Mouse (Mus musculus) limb, embryonic 15.5 days (tissue): ENCODE results near the gene H2-K1. TPM values are rescaled to one million over a fixed set of nuclear protein-coding genes. Genes with fewer than 3 reads are reported as not detected.

Experiments
- ATAC-seq: fragments of 200-750 bp; cut with Nextera tagmentation; 2 replicates; pipeline ENCODE4 v1.8.0; 2017; ENCODE audit warnings: low read depth, moderate TSS enrichment; ENCODE audit not compliant: insufficient number of reproducible peaks, low FRiP score, low TSS enrichment
- H3K27ac ChIP-seq: fragments of 300-500 bp; sonication (generic); 2 replicates; pipeline ENCODE4 v1.5.1; 2015; ENCODE audit warnings: moderate library complexity, mild to moderate bottlenecking, inconsistent platforms
- H3K27me3 ChIP-seq: fragments of 300-500 bp; sonication (generic); 2 replicates; pipeline ENCODE4 v1.6.1; 2015; ENCODE audit warnings: inconsistent platforms
- H3K36me3 ChIP-seq: fragments of 300-500 bp; sonication (generic); 2 replicates; pipeline ENCODE4 v1.6.1; 2015; ENCODE audit warnings: inconsistent platforms
- H3K4me1 ChIP-seq: fragments of 300-500 bp; sonication (generic); 2 replicates; pipeline ENCODE4 v1.6.1; 2015; ENCODE audit warnings: inconsistent platforms
- H3K4me2 ChIP-seq: fragments of 300-500 bp; sonication (generic); 2 replicates; pipeline ENCODE4 v1.6.1; 2015; ENCODE audit warnings: mild to moderate bottlenecking, inconsistent platforms
- H3K4me3 ChIP-seq: fragments of 300-500 bp; sonication (generic); 2 replicates; pipeline ENCODE4 v1.5.1; 2015; ENCODE audit warnings: mild to moderate bottlenecking, inconsistent platforms
- H3K9ac ChIP-seq: fragments of 300-500 bp; sonication (generic); 2 replicates; pipeline ENCODE4 v1.6.1; 2015; ENCODE audit warnings: inconsistent platforms
- H3K9me3 ChIP-seq: fragments of 300-500 bp; sonication (generic); 2 replicates; pipeline ENCODE4 v1.6.1; 2016; ENCODE audit warnings: inconsistent platforms
- WGBS: fragments of 180-500 bp; shearing (Covaris S2); methylation state at CpG from one replicate; pipeline ENCODE4 v1.1.7; 2015; 5-methylcytosine and 5-hydroxymethylcytosine counted together
- polyA plus RNA-seq: library from polyadenylated mRNA; unstranded; fragments of >200 nt; fragmentation: Nextera tagmentation; extraction: Ambion mirVana; gene quantifications from 2 replicates; pipeline ENCODE4 v1.2.1, GENCODE M21; 2015

Gene H2-K1
- polyA plus RNA-seq, 1 experiment from 2014 or later: 25.5 TPM

DNA sequence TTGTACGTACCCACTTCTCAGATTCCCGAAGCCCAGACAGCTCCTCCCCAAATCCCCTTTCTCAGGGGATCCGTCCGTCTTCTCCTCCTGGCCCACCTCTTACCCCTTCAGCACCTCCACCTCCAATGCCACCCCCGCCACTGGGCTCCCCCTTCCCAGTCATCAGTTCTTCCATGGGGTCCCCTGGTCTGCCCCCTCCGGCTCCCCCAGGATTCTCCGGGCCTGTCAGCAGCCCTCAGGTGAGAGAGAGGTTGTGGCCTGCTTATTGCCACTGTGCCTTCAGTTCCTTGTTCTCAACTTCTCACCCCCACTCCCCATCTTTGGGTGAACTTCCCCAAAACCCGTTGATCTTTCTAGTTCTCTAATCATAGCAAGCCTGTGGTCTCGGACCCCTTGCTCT, 32.7 kb upstream of the H2-K1 start:
- H3K27ac ChIP-seq: peak overlapping the region; percentile 97; the same call in 1 of the 2 replicates
- H3K9ac ChIP-seq: peak overlapping the region; percentile 90
- H3K4me3 ChIP-seq: peak overlapping the region; percentile 96
- peak overlapping the region; percentile 80 for H3K4me2 ChIP-seq
- peaks cover 67% of the 10 kb centered on the region for H3K36me3 ChIP-seq
- H3K4me1 ChIP-seq: peaks cover 60% of the 10 kb centered on the region
- H3K27me3 ChIP-seq: 0 out of 2 replicates have a peak, but pooled peaks cover 2% of the 10 kb centered on the region
- no peaks in the 10 kb centered on the region for H3K9me3 ChIP-seq
- 49% methylated on average over 9 of the region's 9 CpGs for WGBS
- ATAC-seq: no peak

DNA sequence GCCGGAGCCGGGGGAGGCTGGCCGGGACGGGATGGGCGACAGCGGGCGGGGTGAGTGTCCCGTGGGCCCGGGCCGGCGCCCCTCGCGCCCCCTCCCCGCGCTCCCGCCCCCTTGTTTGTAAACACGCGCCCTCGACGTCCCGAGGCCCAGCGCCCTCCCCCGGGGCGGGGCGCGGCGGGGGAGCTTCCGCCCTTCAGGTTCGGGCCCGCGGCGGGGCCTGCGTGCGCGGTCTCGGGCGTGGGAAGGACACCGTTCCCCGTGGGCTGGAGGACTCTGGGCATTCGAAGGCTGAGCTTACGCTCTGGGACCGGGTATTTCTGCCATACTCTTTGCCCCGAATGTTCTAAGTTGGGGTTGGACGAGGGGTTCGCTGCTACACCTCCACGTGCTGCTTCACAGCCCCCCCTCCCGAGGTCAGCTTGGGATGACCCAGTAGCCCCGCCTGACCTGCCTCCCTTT, 32.1 kb upstream of the H2-K1 start:
- peaks cover 60% of the 10 kb centered on the region for H3K4me1 ChIP-seq
- ATAC-seq: peak; percentile 5; the same call in 1 of the 2 replicates

DNA sequence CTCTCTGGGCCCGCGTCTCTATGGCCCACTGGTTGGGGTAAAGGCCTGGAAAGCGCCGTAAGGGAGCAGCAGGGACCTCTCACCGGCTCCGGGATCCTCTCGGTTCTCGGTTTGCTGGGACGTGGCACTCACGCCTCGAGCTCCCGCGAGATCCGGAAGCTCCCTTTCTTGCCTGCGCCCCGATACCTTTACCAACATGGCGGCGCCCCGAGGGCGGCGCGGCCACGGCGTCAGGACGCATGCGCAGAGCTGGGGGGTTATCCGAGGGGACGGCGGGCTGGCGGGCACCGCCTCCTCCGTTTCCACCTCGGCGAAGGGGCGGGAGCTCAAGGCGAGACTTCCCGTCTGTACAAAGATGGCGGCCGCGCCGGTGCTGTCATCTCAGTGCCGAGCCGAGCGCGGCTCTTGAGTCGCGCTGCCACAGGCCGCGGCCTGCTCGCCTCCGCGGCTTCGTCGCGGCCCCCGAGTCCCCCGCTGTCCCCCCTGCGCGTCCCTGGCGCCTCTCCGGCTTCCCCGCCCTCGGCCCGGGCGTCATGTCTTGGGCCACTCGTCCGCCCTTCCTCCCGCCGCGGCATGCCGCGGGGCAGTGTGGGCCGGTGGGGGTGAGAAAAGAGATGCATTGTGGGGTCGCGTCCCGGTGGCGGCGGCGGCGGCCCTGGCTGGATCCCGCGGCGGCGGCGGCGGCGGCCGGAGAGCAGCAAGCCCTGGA, 31.5 kb upstream of the H2-K1 start, which contains the start of the genes Slc39a7 and Rxrb:
TSS of gene Slc39a7 (minus strand) at position 218 of the 709 bp plus-strand sequence.
TSS of gene Rxrb (plus strand) at position 348 of the 709 bp plus-strand sequence.
- Histone ChIP-seq H3K4me3 (peak within 1 kb of the TSS; percentile 96), H3K27ac (peak within 1 kb of the TSS; percentile 97), H3K27me3 (no peaks in the 10 kb centered on the region), H3K36me3 (peaks cover 55% of the 10 kb centered on the region), H3K9me3 (no peaks in the 10 kb centered on the region), H3K4me1 (peaks cover 64% of the 10 kb centered on the region), H3K9ac (peak within 1 kb of the TSS; percentile 97), H3K4me2 (peak within 1 kb of the TSS; percentile 91)
- ATAC-seq: peak; percentile 79
- under 1% methylated on average over 68 of the region's 88 CpGs for WGBS

More for the DNA sequence above, 32.1 kb upstream of the H2-K1 start:
- Histone ChIP-seq H3K27me3 (no peaks in the 10 kb centered on the region), H3K9me3 (no peaks in the 10 kb centered on the region), H3K4me2 (peak overlapping the region; percentile 80), H3K4me3 (peak overlapping the region; percentile 96), H3K27ac (peak overlapping the region; percentile 97), H3K9ac (peak overlapping the region; percentile 90), H3K36me3 (peaks cover 61% of the 10 kb centered on the region)
- under 1% methylated on average over 19 of the region's 48 CpGs for WGBS

DNA sequence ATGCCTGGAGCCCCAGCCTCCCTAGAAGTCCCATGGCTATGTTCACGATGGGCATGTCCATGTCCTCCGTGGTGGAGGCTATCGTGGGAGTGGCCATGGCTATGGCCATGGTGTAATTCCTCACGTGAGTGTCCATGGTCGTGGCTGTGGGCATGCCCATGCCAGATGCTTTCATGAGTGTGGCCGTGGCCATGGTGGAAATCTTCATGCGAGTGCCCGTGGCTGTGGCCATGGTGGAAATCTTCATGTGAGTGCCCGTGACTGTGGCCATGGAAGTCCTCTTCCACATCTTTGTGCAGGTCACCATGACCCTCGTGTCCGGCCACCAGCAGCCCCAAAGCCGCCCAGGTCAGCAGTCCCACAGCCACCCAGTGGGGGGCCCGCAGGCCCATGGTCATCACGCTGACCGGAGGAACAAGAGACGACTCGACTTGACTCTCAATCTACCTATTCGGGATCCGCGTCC, 30.7 kb upstream of the H2-K1 start:
- 3% methylated on average over 20 of the region's 20 CpGs for WGBS
- ATAC-seq: no peak
- peaks cover 71% of the 10 kb centered on the region for H3K4me1 ChIP-seq

DNA sequence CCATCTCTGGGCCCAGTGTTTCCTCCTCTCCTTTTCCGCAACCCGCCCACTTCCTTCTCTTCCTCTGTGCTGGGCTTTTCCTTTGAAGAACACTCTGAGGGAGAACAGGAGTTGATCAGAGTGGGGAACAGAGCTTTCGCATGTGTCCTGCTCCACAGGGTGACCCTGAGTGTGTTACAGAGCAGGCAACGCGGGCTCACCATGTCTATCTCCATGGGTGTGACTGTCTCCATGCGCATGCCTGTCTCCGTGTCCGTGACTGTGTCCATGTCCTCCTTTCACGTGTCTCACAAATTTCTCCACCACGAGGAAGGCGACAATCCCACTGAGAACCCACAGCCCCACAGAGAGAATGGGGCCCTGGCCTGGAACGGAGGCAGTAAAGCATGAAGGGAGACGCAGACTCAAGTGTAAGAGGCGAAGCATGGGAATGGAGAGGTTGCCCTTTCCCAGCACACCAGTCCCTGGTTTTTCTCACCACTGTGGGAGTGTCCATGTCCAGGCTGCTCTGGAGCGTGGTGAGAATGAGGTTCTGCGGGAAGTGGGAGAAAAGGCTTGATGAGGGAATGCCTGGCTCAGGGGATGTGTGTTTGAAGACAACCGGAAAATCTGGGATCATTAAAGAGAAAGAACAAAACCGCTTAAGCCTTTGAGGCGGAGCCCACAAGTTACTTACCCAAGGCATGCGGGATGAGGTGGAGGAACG, 29.9 kb upstream of the H2-K1 start:
- peaks cover 40% of the 10 kb centered on the region for H3K36me3 ChIP-seq
- no peak for ATAC-seq

More for the DNA sequence above, 30.7 kb upstream of the H2-K1 start:
- Histone ChIP-seq H3K9me3 (no peaks in the 10 kb centered on the region), H3K27ac (peak overlapping the region; percentile 97), H3K27me3 (no peaks in the 10 kb centered on the region), H3K36me3 (peaks cover 48% of the 10 kb centered on the region), H3K4me3 (peak overlapping the region; percentile 96), H3K4me2 (peak overlapping the region; percentile 91), H3K9ac (peak overlapping the region; percentile 97)

DNA sequence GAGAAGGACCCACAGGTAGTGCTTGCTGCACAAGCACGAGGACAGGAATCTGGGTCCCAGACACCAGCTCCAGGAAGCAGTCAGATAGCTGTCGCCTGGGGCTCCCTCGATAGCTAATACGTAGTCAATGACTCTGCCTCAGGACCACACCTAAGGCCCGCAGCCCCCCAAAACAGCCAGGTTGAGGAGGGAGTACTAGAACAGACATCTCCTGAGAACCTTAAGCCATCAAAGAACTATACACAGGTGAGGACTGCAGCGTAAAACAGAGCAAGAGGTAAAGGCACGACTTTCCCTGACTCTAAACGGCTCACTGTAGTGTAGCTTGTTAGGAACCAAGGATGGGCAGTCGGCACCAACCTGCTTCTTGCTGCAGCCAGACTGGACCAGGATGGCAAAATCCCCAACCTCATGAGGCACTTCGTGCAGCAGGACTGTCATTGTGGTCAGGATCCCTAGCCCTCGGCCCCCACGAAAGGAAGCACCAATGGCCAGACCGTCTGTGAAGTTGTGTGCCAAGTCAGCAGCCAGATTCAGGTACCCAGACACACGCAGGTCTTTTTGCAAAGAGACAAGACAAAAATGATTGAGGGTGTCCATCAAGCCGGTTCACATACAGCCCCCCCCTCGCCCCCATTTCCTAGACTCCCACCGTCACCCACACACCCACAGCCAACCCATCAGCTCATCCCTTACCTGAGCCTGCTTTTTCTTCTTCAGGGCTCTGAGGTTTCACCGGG, 29.2 kb upstream of the H2-K1 start:
- Histone ChIP-seq H3K36me3 (peaks cover 36% of the 10 kb centered on the region), H3K4me2 (peak overlapping the region; percentile 91), H3K4me3 (peak overlapping the region; percentile 96), H3K27ac (no peak overlapping the region), H3K9me3 (no peaks in the 10 kb centered on the region), H3K9ac (no peak overlapping the region; the same call in 1 of the 2 replicates), H3K4me1 (peaks cover 81% of the 10 kb centered on the region), H3K27me3 (no peaks in the 10 kb centered on the region)
- 85% methylated on average over 18 of the region's 18 CpGs for WGBS
- ATAC-seq: no peak

More for the DNA sequence above, 29.9 kb upstream of the H2-K1 start:
- Histone ChIP-seq H3K4me2 (peak overlapping the region; percentile 91), H3K27ac (peak overlapping the region; percentile 97), H3K4me1 (peaks cover 80% of the 10 kb centered on the region), H3K9me3 (no peaks in the 10 kb centered on the region), H3K4me3 (peak overlapping the region; percentile 96), H3K27me3 (no peaks in the 10 kb centered on the region), H3K9ac (peak overlapping the region; percentile 97)
- 72% methylated on average over 21 of the region's 21 CpGs for WGBS

DNA sequence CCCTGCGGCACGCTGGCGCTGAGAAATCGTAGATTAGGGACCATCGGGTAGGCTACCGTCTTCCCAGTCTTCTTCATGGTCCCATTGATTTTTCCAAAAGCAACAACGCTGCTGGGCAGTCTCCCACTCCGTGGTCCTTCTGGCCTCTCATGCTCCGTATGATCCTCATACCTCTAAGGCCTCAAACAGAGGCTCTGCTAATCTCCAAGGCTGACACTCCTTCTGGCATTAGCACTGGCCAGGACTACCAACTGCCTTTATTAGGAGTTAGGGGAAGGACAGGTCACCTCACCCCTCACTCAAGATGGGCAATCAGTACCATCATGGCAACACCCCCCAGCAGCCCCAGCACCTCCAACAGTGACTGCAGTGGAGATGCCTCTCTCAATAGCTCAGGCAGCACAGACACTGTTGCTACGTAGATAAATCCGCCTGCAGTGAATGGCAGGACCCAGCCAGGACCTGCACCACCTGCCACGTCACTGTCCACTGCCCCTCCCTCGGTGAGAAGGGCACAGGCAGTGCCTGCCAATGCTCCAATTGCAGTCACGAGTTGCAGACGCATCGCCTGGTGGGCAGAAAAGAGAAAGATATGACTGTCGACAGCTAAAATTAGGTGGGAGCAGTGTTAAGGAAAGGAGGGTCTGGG, 28.5 kb upstream of the H2-K1 start:
- Histone ChIP-seq H3K4me1 (peaks cover 80% of the 10 kb centered on the region), H3K36me3 (peaks cover 29% of the 10 kb centered on the region), H3K27me3 (no peaks in the 10 kb centered on the region), H3K4me3 (peak overlapping the region; percentile 96), H3K27ac (peak overlapping the region; percentile 65), H3K9ac (no peak overlapping the region), H3K9me3 (no peaks in the 10 kb centered on the region), H3K4me2 (peak overlapping the region; percentile 96; the same call in 1 of the 2 replicates)
- 72% methylated on average over 17 of the region's 17 CpGs for WGBS
- ATAC-seq: no peak

DNA sequence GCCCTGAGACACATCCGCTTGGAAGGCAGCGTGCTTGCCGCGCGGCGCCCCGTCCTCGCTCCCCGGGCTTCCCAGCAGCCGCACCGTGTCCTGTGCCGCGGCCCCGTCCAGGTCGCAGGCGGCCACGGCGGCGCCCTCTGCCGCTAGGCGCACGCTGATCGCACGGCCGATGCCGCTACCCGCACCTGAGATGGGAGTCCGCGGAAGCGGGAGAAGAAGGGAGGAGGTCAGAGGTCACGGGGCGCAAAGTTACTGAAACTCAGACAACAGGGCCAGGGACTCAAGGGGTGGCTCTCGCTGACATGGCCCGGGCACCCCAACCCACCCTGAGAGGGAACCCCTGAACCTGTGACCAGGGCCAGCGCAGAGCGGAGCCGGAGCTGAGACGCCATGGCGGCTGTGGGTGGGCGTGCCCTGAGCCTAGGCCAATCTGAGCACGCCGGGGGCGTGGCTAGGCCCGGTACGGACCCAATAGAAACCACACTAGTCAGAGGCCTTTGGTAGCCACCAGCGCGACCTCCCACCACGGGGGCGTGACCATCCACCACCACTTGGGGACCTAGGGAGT, 27.6 kb upstream of the H2-K1 start, which contains the start of gene H2-Ke6:
TSS of gene H2-Ke6 (minus strand) at position 405 of the 568 bp plus-strand sequence.
- peak within 1 kb of the TSS; percentile 96 for H3K4me2 ChIP-seq
- peak; percentile 72 for ATAC-seq
- peak within 1 kb of the TSS; percentile 58 for H3K9ac ChIP-seq
- WGBS: under 1% methylated on average over 47 of the region's 49 CpGs
- H3K9me3 ChIP-seq: no peaks in the 10 kb centered on the region
- H3K27ac ChIP-seq: peak within 1 kb of the TSS; percentile 81
- H3K4me3 ChIP-seq: peak within 1 kb of the TSS; percentile 96
- peaks cover 76% of the 10 kb centered on the region for H3K4me1 ChIP-seq
- peaks cover 31% of the 10 kb centered on the region for H3K36me3 ChIP-seq
- H3K27me3 ChIP-seq: no peaks in the 10 kb centered on the region

DNA sequence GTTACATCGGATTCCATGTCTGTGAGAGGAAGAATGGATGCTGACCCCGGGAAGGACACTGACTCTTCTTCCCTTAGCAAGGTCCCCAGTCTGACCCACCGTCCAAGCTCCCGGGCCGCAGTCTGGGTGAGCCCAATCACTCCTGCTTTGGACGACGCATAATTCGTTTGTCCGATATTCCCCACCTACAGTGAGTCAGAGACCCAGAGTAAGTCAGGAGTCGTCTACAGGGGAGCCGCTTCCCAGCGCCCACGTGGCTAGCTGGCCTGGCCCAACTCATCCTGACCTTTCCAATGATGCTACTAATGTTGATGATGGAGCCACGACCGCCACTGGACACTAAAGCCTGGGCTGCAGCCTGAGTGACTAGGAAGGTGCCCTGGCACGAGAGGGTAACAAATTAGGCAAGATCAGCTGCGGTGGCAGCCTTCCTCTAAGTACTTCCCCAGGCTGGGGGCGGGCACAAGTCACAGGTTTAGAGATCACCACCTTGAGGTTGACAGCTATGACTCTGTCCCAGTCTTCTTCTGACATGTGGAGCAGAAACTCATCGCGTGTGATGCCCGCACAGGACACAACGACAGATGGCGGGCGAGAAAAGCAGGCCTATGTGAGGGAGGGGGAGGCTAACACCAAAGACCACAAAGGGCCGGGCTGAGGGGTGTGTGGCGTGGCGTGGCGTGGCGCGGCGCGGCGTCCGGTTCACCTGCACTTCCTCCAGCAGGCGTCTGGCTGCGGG, 26.9 kb upstream of the H2-K1 start:
- Histone ChIP-seq H3K4me1 (peaks cover 75% of the 10 kb centered on the region), H3K36me3 (peaks cover 37% of the 10 kb centered on the region), H3K9ac (peak overlapping the region; percentile 58), H3K27me3 (no peaks in the 10 kb centered on the region), H3K27ac (peak overlapping the region; percentile 81), H3K9me3 (no peaks in the 10 kb centered on the region), H3K4me3 (peak overlapping the region; percentile 65), H3K4me2 (peak overlapping the region; percentile 96)
- 11% methylated on average over 36 of the region's 36 CpGs for whole genome bisulfite sequencing
- no peak for ATAC-seq

DNA sequence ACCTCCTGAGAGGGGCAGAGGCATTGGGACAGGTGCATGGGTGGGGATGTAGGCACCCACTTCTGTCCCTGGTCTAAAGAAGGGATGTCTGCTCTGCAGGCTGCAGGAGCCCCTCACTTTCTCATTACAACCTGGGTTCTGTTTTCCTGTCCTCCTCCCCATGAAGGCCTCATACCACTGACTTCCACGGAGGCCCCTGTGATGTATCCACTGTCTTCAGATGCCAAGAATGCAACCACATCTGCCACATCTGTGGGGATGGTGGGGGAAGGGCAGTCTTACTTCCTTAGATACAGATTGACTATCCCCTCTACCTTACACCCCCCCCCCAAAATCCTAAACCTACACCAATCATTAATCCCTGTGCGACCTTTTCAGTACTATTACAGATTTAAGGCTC, 26.1 kb upstream of the H2-K1 start:
- Histone ChIP-seq H3K36me3 (peaks cover 46% of the 10 kb centered on the region), H3K27ac (no peak overlapping the region), H3K4me2 (0 out of 2 replicates have a peak overlapping the region, but pooled peaks have one; percentile 84), H3K9ac (no peak overlapping the region), H3K4me1 (peaks cover 75% of the 10 kb centered on the region), H3K27me3 (no peaks in the 10 kb centered on the region), H3K9me3 (no peaks in the 10 kb centered on the region), H3K4me3 (peak overlapping the region; percentile 86)
- WGBS: 38% methylated on average over 2 of the region's 2 CpGs
- no peak for ATAC-seq
